Mouse (Mus musculus): Measurements from ENCODE around the gene Pnpla7.
A peak's percentile ranks its signal among the peaks of the same experiment; 100 is the strongest.

Pnpla7 gene

GRCm38 (mm10) chr2:24995332-24995731 lies 19.5 kb downstream of the Pnpla7 start:
- no peak for DNase-seq

GRCm38 (mm10) chr2:24996471-24996870 lies 20.6 kb downstream of the Pnpla7 start:
- DNase-seq: no peak

- DNase-seq: peak; percentile 64
These were observed 24.9 kb downstream of the Pnpla7 start for GRCm38 (mm10) chr2:25000544-25001235.

- no peak for DNase-seq
These were observed 28.3 kb downstream of the Pnpla7 start for GRCm38 (mm10) chr2:25003946-25004786.

- DNase-seq: no peak
These were observed 30.9 kb downstream of the Pnpla7 start for GRCm38 (mm10) chr2:25006767-25007166.

DNA sequence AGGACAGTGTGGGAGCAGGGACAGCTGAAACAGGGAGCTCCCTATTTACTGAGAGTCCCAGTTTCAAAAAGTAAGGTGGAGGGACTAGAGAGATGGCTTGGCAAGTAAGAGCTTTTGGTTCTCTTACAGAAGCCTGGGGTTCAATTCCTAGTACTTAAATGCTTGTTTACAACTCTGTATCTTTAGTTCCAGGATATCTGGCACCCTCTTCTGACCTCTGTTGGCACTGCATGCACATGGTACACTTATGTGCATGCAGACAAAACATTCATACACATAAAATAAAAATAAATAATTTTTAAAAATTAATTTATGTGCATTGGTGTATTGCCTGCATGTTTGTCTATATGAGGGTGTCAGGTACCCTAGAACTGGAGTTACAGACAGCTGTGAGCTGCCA lies 32.4 kb downstream of the Pnpla7 start:
- DNase-seq: peak; percentile 17

DNA sequence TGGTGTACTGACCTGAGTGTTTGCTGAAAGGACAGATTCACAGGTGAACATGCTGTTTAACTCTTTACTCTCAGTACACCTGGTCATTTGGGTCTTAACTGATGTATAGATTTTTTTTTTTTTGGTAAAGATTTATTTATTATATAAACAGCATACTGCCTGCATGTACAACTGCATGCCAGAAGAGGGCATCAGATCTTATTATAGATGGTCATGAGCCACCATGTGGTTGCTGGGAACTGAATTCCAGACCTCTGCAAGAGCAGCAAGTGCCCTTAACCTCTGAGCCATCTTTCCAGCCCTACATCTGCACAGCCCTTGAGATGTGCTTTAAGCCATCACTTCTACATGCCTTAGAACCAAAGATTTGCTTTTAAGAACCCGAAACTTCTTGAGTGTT lies 46.8 kb downstream of the Pnpla7 start:
- no peak for DNase-seq

- no peak for DNase-seq
These were observed 49.3 kb downstream of the Pnpla7 start for GRCm38 (mm10) chr2:25025109-25025508.

DNA sequence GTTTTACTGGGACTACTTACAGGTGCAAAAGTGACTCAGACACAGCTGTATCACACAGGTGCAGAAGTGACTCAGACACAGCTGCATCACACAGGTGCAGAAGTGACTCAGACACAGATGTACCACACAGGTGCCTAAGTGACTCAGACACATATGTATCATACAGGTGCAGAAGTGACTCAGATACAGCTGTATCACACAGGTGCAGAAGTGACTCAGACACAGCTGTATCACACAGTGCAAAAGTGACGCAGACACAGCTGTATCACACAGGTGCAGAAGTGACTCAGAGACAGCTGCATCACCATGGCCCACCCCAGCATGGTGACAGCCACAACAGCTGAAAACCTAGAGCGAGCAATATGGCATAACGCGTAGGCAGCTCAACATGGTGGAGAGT lies 59.2 kb downstream of the Pnpla7 start:
- DNase-seq: no peak

- DNase-seq: no peak
These were observed 64.3 kb downstream of the Pnpla7 start for GRCm38 (mm10) chr2:25040089-25040488.

DNA sequence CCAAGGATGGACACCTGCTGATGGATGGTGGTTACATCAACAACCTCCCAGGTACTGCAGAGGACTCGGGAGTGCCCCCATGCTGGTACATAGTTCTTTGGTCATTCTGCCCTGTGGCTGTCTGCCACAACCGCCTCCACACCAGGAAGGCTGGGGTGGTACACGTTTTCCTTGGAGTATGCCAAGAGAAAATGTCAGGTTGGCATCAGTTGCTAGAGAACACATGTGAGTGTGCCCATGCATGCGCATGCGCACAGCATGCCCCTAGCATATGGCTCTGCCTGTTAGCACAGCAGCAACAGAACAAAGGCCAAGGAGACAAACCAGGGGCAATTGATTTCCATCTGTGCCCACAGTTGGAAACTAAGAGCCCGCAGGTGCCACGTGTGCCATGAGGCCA lies 75.1 kb downstream of the Pnpla7 start:
- DNase-seq: no peak

- DNase-seq: no peak
These were observed 75.6 kb downstream of the Pnpla7 start for GRCm38 (mm10) chr2:25051450-25051849.

DNA sequence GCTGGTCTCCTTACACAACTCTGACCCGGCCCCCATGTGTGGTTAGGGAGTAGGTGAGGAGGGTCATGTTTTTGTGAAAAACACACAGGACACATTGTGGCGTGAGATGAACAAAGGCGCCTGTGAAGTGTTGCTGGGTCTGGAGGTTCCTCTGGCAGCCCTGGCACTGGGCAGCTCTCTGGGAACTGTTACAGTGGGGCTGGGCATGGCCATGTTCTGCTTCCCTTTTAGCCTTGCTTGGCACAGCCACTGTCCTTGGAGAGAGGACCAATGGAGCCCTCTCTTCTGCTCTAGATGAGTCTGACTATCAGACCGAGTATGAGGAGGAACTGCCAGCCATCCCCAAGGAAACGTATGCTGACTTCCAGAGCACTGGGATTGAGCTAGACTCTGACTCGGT lies 77.3 kb downstream of the Pnpla7 start:
- DNase-seq: no peak

GRCm38 (mm10) chr2:25054221-25055067 lies 78.6 kb downstream of the Pnpla7 start, which contains the start of gene Nsmf:
Nsmf (plus strand) TSS chr2:25054355.
- peak; percentile 93 for DNase-seq

DNA sequence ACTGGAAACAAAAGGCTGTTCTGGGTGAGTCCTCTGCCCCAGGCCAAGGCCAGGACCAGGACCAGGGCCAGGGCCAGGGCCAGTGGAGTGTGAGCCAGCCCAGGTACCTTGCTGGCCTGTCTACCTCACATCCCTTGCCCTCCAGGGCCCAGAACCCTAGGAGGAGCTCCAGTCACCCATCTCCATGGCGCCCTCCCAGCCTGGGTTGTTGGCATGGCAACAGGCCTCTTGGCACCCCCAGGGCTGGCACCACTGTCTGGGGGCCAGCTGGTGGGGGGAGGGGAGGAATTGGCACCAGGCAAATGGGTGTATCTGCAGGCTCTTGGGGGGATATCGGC lies 79.2 kb downstream of the Pnpla7 start:
- no peak for DNase-seq

- no peak for DNase-seq
These were observed 79.7 kb downstream of the Pnpla7 start for GRCm38 (mm10) chr2:25055409-25056155.

DNA sequence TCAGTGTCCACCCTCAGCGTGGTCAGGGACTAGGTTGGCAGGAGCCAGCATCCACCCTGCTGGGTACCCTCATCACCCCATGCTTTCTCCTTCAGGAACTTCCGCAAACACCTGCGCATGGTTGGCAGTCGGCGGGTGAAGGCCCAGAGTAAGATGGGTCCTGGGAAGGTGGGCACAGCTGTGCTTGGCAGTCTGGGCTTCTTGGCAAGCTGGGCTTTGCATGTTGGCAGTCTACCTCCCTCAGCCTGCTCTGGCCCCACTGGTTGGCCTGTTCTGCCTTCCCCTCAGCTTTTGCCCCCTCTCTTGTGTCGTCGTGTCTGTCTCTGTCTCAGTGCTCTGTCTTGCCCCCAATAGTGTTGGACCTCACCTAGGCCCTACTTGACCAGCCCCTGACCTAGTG lies 83.1 kb downstream of the Pnpla7 start:
- DNase-seq: no peak

GRCm38 (mm10) chr2:25063523-25063922 lies 87.7 kb downstream of the Pnpla7 start:
- DNase-seq: no peak

DNA sequence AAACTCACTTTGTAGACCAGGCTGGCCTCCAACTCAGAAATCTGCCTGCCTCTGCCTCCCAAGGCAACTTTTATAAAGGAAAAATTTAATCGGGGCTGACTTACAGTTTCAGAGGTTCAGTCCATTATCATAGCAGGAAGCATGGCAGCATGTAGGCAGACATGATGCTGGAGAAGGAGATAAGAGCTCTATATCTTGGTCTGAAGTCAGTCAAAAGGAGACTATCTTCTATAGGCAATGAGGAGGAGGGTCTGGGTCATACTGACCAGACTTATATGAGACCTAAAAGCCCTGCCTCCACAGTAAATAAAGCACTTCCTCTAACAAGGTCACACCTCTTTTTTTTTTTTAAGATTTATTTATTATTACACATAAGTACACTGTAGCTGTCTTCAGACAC lies 88.5 kb downstream of the Pnpla7 start:
- no peak for DNase-seq

- DNase-seq: no peak
These were observed 89.7 kb downstream of the Pnpla7 start for GRCm38 (mm10) chr2:25065537-25065936.

- DNase-seq: no peak
These were observed 90.7 kb downstream of the Pnpla7 start for GRCm38 (mm10) chr2:25066552-25066951.

DNA sequence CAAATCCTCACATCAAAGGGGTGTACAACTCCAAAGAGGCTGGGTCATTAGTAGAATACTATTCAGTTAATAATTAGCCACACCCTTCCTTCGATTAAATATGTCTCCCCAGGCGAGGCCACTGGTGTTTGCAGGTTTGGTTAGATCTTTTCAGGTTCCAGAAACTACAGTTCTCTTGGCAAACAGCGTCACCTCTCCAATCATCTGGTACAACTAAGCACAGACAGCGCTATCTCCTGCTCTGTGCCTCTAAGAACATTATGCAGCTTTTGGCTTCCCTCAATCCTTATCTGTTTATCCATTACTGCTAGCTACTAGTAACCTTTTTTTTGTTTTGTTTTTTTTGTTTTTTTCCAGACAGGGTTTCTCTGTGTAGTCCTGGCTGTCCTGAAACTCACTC lies 93.7 kb downstream of the Pnpla7 start:
- DNase-seq: no peak

DNA sequence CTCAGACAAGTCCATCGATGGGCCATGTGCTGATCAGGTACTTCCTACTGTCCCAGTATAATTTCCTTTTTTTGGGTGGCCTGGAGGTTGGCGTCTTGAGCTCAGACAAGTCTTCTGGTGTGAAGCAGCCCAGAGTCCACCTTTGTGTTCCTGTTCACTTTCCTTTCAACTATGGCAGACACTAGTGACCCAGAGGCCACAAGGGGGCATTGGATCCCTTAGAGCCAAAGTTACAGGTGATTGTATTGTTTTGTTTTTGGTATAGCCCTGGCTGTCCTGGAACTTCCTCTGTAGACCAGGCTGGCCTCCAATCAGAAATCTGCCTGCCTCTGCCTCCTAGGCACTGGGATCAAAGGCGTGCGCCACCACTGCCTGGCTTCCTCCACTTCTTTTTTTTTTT lies 96.6 kb downstream of the Pnpla7 start:
- DNase-seq: peak; percentile 20
